Mouse (Mus musculus): ENCODE results near the gene Smndc1. TPM values are rescaled to one million over a fixed set of nuclear protein-coding genes. Genes with fewer than 3 reads are reported as not detected.
A peak's percentile ranks its signal among the peaks of the same experiment; 100 is the strongest.

Smndc1 gene
- polyA plus RNA-seq, 1 experiment from 2014 or later = 47.2 TPM

- Histone ChIP-seq H3K9me3 (no peaks in the 10 kb centered on the region), H3K27me3 (ENCODE audit: poor library complexity, severe bottlenecking) (no peaks in the 10 kb centered on the region), H3K4me1 (peaks cover 7% of the 10 kb centered on the region), H3K4me3 (no peak overlapping the region), H3K27ac (no peak overlapping the region; the same call in 1 of the 2 replicates), H3K36me3 (replicated peaks) (peaks cover 44% of the 10 kb centered on the region)
- peak; percentile 74 for DNase-seq (ENCODE audit: extremely low spot score, low spot score)
- 42% methylated on average over 14 of the region's 14 CpGs for WGBS
Measured at GRCm38 (mm10) chr19:53369469-53370043, 20.8 kb downstream of the Smndc1 start.

- H3K36me3 ChIP-seq (replicated peaks) = peaks cover 24% of the 10 kb centered on the region
- H3K27me3 ChIP-seq (ENCODE audit: poor library complexity, severe bottlenecking) = no peaks in the 10 kb centered on the region
- peaks cover 7% of the 10 kb centered on the region for H3K4me1 ChIP-seq
- no peak for DNase-seq (ENCODE audit: extremely low spot score, low spot score)
- no peak overlapping the region for H3K4me3 ChIP-seq
- H3K27ac ChIP-seq = no peak overlapping the region
- H3K9me3 ChIP-seq = no peaks in the 10 kb centered on the region
- 88% methylated on average over 7 of the region's 7 CpGs for WGBS
Measured at GRCm38 (mm10) chr19:53366881-53367280, 23.5 kb downstream of the Smndc1 start.

- 89% methylated on average over 11 of the region's 11 CpGs for WGBS
- peaks cover 17% of the 10 kb centered on the region for H3K36me3 ChIP-seq (replicated peaks)
- peaks cover 7% of the 10 kb centered on the region for H3K4me1 ChIP-seq
- H3K9me3 ChIP-seq = no peaks in the 10 kb centered on the region
- H3K27me3 ChIP-seq (ENCODE audit: poor library complexity, severe bottlenecking) = no peaks in the 10 kb centered on the region
- no peak for DNase-seq (ENCODE audit: extremely low spot score, low spot score)
- no peak overlapping the region for H3K4me3 ChIP-seq
- H3K27ac ChIP-seq = no peak overlapping the region
Measured at GRCm38 (mm10) chr19:53366057-53366775, 24.2 kb downstream of the Smndc1 start.

GRCm38 (mm10) chr19:53364963-53365362, 25.4 kb downstream of the Smndc1 start:
- peaks cover 7% of the 10 kb centered on the region; the same call in 1 of the 2 replicates for H3K36me3 ChIP-seq (replicated peaks)
- H3K27me3 ChIP-seq (ENCODE audit: poor library complexity, severe bottlenecking) = no peaks in the 10 kb centered on the region
- peaks cover 7% of the 10 kb centered on the region for H3K4me1 ChIP-seq
- no peak overlapping the region for H3K27ac ChIP-seq
- no peaks in the 10 kb centered on the region for H3K9me3 ChIP-seq
- no peak overlapping the region for H3K4me3 ChIP-seq
- WGBS = 85% methylated on average over 9 of the region's 9 CpGs
- no peak for DNase-seq (ENCODE audit: extremely low spot score, low spot score)

GRCm38 (mm10) chr19:53364551-53364950, 25.8 kb downstream of the Smndc1 start:
- Histone ChIP-seq H3K36me3 (replicated peaks) (peaks cover 7% of the 10 kb centered on the region; the same call in 1 of the 2 replicates), H3K9me3 (no peaks in the 10 kb centered on the region), H3K4me1 (peaks cover 6% of the 10 kb centered on the region), H3K27me3 (ENCODE audit: poor library complexity, severe bottlenecking) (no peaks in the 10 kb centered on the region), H3K4me3 (no peak overlapping the region), H3K27ac (no peak overlapping the region)
- WGBS = 93% methylated on average over 2 of the region's 2 CpGs
- no peak for DNase-seq (ENCODE audit: extremely low spot score, low spot score)

GRCm38 (mm10) chr19:53362967-53363366, 27.4 kb downstream of the Smndc1 start:
- H3K4me1 ChIP-seq = peaks cover 8% of the 10 kb centered on the region; the same call in 1 of the 2 replicates
- H3K4me3 ChIP-seq = no peak overlapping the region
- no peaks in the 10 kb centered on the region for H3K9me3 ChIP-seq
- H3K27me3 ChIP-seq (ENCODE audit: poor library complexity, severe bottlenecking) = no peaks in the 10 kb centered on the region
- DNase-seq (ENCODE audit: extremely low spot score, low spot score) = no peak
- 49% methylated on average over 2 of the region's 2 CpGs for WGBS
- peaks cover 7% of the 10 kb centered on the region; the same call in 1 of the 2 replicates for H3K36me3 ChIP-seq (replicated peaks)
- no peak overlapping the region for H3K27ac ChIP-seq

- no peak overlapping the region for H3K27ac ChIP-seq
- WGBS = 89% methylated on average over 8 of the region's 8 CpGs
- H3K9me3 ChIP-seq = no peaks in the 10 kb centered on the region
- no peaks in the 10 kb centered on the region for H3K27me3 ChIP-seq (ENCODE audit: poor library complexity, severe bottlenecking)
- peaks cover 16% of the 10 kb centered on the region; the same call in 1 of the 2 replicates for H3K36me3 ChIP-seq (replicated peaks)
- DNase-seq (ENCODE audit: extremely low spot score, low spot score) = no peak
- no peak overlapping the region for H3K4me3 ChIP-seq
- peaks cover 8% of the 10 kb centered on the region; the same call in 1 of the 2 replicates for H3K4me1 ChIP-seq
Measured at GRCm38 (mm10) chr19:53360265-53360958, 30.0 kb downstream of the Smndc1 start.

- H3K27ac ChIP-seq = no peak overlapping the region
- H3K27me3 ChIP-seq (ENCODE audit: poor library complexity, severe bottlenecking) = no peaks in the 10 kb centered on the region
- H3K4me1 ChIP-seq = peaks cover 9% of the 10 kb centered on the region; the same call in 1 of the 2 replicates
- WGBS = 85% methylated on average over 22 of the region's 22 CpGs
- DNase-seq (ENCODE audit: extremely low spot score, low spot score) = no peak
- no peaks in the 10 kb centered on the region for H3K9me3 ChIP-seq
- H3K4me3 ChIP-seq = no peak overlapping the region
- H3K36me3 ChIP-seq (replicated peaks) = peaks cover 16% of the 10 kb centered on the region; the same call in 1 of the 2 replicates
Measured at GRCm38 (mm10) chr19:53359160-53360033, 31.0 kb downstream of the Smndc1 start.

GRCm38 (mm10) chr19:53355065-53355464, 35.3 kb downstream of the Smndc1 start:
- 0 out of 2 replicates have a peak overlapping the region, but pooled peaks have one; percentile 48 for H3K27ac ChIP-seq
- 87% methylated on average over 16 of the region's 16 CpGs for WGBS
- no peaks in the 10 kb centered on the region for H3K9me3 ChIP-seq
- H3K4me3 ChIP-seq = no peak overlapping the region
- DNase-seq (ENCODE audit: extremely low spot score, low spot score) = no peak
- H3K4me1 ChIP-seq = peaks cover 18% of the 10 kb centered on the region
- H3K27me3 ChIP-seq (ENCODE audit: poor library complexity, severe bottlenecking) = no peaks in the 10 kb centered on the region
- peaks cover 24% of the 10 kb centered on the region for H3K36me3 ChIP-seq (replicated peaks)

GRCm38 (mm10) chr19:53354271-53355000, 35.9 kb downstream of the Smndc1 start:
- no peaks in the 10 kb centered on the region for H3K27me3 ChIP-seq (ENCODE audit: poor library complexity, severe bottlenecking)
- H3K9me3 ChIP-seq = no peaks in the 10 kb centered on the region
- H3K27ac ChIP-seq = no peak overlapping the region
- peaks cover 24% of the 10 kb centered on the region for H3K36me3 ChIP-seq (replicated peaks)
- H3K4me1 ChIP-seq = peaks cover 18% of the 10 kb centered on the region
- 77% methylated on average over 7 of the region's 7 CpGs for WGBS
- no peak overlapping the region for H3K4me3 ChIP-seq
- DNase-seq (ENCODE audit: extremely low spot score, low spot score) = no peak

- no peak for DNase-seq (ENCODE audit: extremely low spot score, low spot score)
- 92% methylated on average over 7 of the region's 7 CpGs for WGBS
- peaks cover 27% of the 10 kb centered on the region for H3K36me3 ChIP-seq (replicated peaks)
- no peaks in the 10 kb centered on the region for H3K27me3 ChIP-seq (ENCODE audit: poor library complexity, severe bottlenecking)
- no peak overlapping the region for H3K4me3 ChIP-seq
- H3K27ac ChIP-seq = no peak overlapping the region
- peaks cover under 1% of the 10 kb centered on the region; the same call in 1 of the 2 replicates for H3K9me3 ChIP-seq
- peaks cover 14% of the 10 kb centered on the region for H3K4me1 ChIP-seq
Measured at GRCm38 (mm10) chr19:53353864-53354263, 36.5 kb downstream of the Smndc1 start.

Data from forebrain, embryonic 10.5 days (tissue).